Mouse (Mus musculus): Measurements from ENCODE around the gene Cd7.
"Not testable (repeated sequence)": the region's sequence is repeated elsewhere in the genome, so short reads cannot be mapped to it uniquely, and the experiment has no call there.

Gene Cd7

GRCm38 (mm10) chr11:121053536-121053935 lies 14.3 kb upstream of the Cd7 start:
- Histone ChIP-seq H3K9me3 (ENCODE audit: low read length) (no peaks in the 10 kb centered on the region), H3K4me1 (replicated peaks; ENCODE audit: low read depth, low read length) (no peaks in the 10 kb centered on the region), H3K4me3 (replicated peaks; ENCODE audit: low read length) (no peak overlapping the region), H3K36me3 (ENCODE audit: insufficient read depth, low read length) (no peaks in the 10 kb centered on the region), H3K27me3 (ENCODE audit: insufficient read depth, low read length) (peaks cover 11% of the 10 kb centered on the region)
- TF ChIP-seq NANOG (IDR thresholded peaks at IDR 0.05; ENCODE audit: borderline replicate concordance, low read length) = no peak
- peak; percentile 72 for TF ChIP-seq CTCF (conservative IDR thresholded peaks at IDR 0.05; ENCODE audit: low read length)
- no peak for TF ChIP-seq POU5F1 (IDR thresholded peaks at IDR 0.05; ENCODE audit: borderline replicate concordance, low read length)

DNA sequence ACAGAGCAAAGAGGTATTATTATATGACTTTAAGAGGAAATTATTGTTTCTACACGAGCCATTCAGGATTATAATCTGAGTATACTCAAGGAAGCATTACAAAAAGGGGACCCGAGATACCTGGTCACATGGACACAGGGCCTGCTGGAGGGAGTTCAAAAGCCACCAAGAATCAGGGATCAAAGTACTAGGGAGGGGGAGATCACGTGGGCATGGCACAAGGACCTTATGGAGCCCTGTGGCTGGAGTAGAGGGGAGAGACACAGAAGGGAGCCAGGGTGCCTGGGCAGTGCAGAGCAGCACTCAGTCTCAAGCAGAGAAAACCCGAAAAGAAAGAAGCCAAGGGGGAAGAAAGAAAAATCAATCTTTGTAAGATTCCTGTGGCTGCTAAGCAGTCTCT lies 13.2 kb upstream of the Cd7 start:
- Histone ChIP-seq H3K27me3 (ENCODE audit: insufficient read depth, low read length) (peaks cover 11% of the 10 kb centered on the region), H3K9me3 (ENCODE audit: low read length) (no peaks in the 10 kb centered on the region), H3K4me1 (replicated peaks; ENCODE audit: low read depth, low read length) (no peaks in the 10 kb centered on the region), H3K4me3 (replicated peaks; ENCODE audit: low read length) (no peak overlapping the region), H3K36me3 (ENCODE audit: insufficient read depth, low read length) (no peaks in the 10 kb centered on the region)
- TF ChIP-seq CTCF (conservative IDR thresholded peaks at IDR 0.05; ENCODE audit: low read length) (no peak), POU5F1 (IDR thresholded peaks at IDR 0.05; ENCODE audit: borderline replicate concordance, low read length) (no peak), NANOG (IDR thresholded peaks at IDR 0.05; ENCODE audit: borderline replicate concordance, low read length) (no peak)

DNA sequence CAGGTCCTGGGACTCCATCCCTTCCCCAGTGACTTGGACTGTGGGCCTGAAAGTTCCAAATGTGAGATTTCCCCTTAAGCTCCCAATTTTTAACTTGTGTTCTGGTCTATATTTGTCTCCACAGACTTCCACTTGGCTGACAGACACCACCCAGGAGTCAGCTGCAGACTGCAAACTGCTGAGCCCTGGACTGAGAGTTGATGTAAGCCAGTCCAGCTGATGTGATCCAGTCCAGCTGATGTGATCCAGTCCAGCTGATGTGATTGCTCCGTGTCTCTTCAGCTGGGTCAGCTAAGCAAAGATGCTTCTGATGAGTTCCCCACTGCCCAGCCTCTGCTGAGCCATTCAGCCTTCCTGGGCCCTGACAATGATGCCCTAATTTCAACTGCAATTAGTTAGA lies 12.6 kb upstream of the Cd7 start:
- Histone ChIP-seq H3K4me1 (replicated peaks; ENCODE audit: low read depth, low read length) (no peaks in the 10 kb centered on the region), H3K27me3 (ENCODE audit: insufficient read depth, low read length) (peaks cover 15% of the 10 kb centered on the region), H3K9me3 (ENCODE audit: low read length) (no peaks in the 10 kb centered on the region), H3K4me3 (replicated peaks; ENCODE audit: low read length) (no peak overlapping the region), H3K36me3 (ENCODE audit: insufficient read depth, low read length) (no peaks in the 10 kb centered on the region)
- no peak for TF ChIP-seq CTCF (conservative IDR thresholded peaks at IDR 0.05; ENCODE audit: low read length)
- no peak for TF ChIP-seq POU5F1 (IDR thresholded peaks at IDR 0.05; ENCODE audit: borderline replicate concordance, low read length)
- TF ChIP-seq NANOG (IDR thresholded peaks at IDR 0.05; ENCODE audit: borderline replicate concordance, low read length) = no peak

DNA sequence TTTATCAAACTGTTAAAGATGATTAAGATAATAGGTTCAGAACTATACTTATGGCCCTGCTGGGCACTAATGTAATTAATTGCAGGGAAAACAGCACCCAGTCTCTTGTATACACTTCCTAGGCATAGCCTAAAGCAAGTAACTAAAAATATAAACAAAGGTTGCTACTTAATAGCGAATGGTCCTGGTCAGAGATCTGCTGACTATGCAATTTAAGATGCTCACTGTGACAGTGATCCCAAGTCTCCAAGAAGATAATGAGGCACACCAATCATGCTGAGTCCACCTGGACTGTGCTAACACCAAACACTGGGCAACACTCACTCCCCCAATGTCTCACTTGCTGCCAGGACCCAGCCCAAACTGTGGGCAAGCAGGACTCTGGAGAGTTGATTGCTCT lies 10.6 kb upstream of the Cd7 start:
- H3K9me3 ChIP-seq (ENCODE audit: low read length) = no peaks in the 10 kb centered on the region
- no peak overlapping the region for H3K4me3 ChIP-seq (replicated peaks; ENCODE audit: low read length)
- TF ChIP-seq POU5F1 (IDR thresholded peaks at IDR 0.05; ENCODE audit: borderline replicate concordance, low read length) (no peak), NANOG (IDR thresholded peaks at IDR 0.05; ENCODE audit: borderline replicate concordance, low read length) (no peak), CTCF (conservative IDR thresholded peaks at IDR 0.05; ENCODE audit: low read length) (no peak)
- H3K4me1 ChIP-seq (replicated peaks; ENCODE audit: low read depth, low read length) = no peaks in the 10 kb centered on the region; the same call in 1 of the 2 replicates
- H3K27me3 ChIP-seq (ENCODE audit: insufficient read depth, low read length) = peaks cover 13% of the 10 kb centered on the region
- no peaks in the 10 kb centered on the region for H3K36me3 ChIP-seq (ENCODE audit: insufficient read depth, low read length)

DNA sequence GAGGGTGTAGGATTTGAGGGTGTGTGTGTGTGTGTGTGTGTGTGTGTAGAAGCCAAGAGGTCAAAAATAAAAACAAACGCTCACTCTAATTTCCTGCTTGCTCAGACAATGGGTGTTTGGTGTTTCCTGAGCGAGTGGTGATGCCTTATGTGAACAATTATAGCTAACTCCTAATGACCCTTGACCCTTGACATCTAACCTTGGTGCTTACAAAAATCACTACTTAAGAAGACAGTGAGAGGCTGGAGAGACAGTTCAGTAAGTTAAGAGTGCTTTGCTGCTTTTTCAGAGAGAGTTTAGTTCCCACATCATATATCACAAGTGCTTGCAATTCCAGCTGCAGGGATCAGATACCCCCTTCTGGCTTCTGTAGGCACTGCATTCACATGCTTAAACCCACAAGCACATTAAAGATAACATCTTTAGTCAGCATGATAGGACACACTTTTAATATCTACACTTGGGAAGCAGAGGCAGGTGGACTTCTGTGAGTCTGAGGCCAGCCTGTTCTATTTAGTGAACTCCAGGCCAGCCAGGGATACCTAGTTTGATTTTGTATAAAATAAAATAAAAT lies 8.7 kb upstream of the Cd7 start:
- H3K27me3 ChIP-seq (ENCODE audit: insufficient read depth, low read length) = peaks cover 4% of the 10 kb centered on the region; the same call in 1 of the 2 replicates
- H3K4me1 ChIP-seq (replicated peaks; ENCODE audit: low read depth, low read length) = no peaks in the 10 kb centered on the region; the same call in 1 of the 2 replicates
- TF ChIP-seq NANOG (IDR thresholded peaks at IDR 0.05; ENCODE audit: borderline replicate concordance, low read length) (no peak), CTCF (conservative IDR thresholded peaks at IDR 0.05; ENCODE audit: low read length) (peak; percentile 56), POU5F1 (IDR thresholded peaks at IDR 0.05; ENCODE audit: borderline replicate concordance, low read length) (no peak)
- no peaks in the 10 kb centered on the region for H3K9me3 ChIP-seq (ENCODE audit: low read length)
- H3K36me3 ChIP-seq (ENCODE audit: insufficient read depth, low read length) = no peaks in the 10 kb centered on the region
- H3K4me3 ChIP-seq (replicated peaks; ENCODE audit: low read length) = no peak overlapping the region

- Histone ChIP-seq H3K4me1 (replicated peaks; ENCODE audit: low read depth, low read length) (peaks cover 6% of the 10 kb centered on the region; the same call in 1 of the 2 replicates), H3K27me3 (ENCODE audit: insufficient read depth, low read length) (peaks cover 4% of the 10 kb centered on the region; the same call in 1 of the 2 replicates), H3K4me3 (replicated peaks; ENCODE audit: low read length) (no peak overlapping the region), H3K9me3 (ENCODE audit: low read length) (no peaks in the 10 kb centered on the region), H3K36me3 (ENCODE audit: insufficient read depth, low read length) (no peaks in the 10 kb centered on the region)
- TF ChIP-seq CTCF (conservative IDR thresholded peaks at IDR 0.05; ENCODE audit: low read length) = no peak
- TF ChIP-seq NANOG (IDR thresholded peaks at IDR 0.05; ENCODE audit: borderline replicate concordance, low read length) = no peak
- TF ChIP-seq POU5F1 (IDR thresholded peaks at IDR 0.05; ENCODE audit: borderline replicate concordance, low read length) = no peak
Measured at GRCm38 (mm10) chr11:121045286-121045685, 6.1 kb upstream of the Cd7 start.

DNA sequence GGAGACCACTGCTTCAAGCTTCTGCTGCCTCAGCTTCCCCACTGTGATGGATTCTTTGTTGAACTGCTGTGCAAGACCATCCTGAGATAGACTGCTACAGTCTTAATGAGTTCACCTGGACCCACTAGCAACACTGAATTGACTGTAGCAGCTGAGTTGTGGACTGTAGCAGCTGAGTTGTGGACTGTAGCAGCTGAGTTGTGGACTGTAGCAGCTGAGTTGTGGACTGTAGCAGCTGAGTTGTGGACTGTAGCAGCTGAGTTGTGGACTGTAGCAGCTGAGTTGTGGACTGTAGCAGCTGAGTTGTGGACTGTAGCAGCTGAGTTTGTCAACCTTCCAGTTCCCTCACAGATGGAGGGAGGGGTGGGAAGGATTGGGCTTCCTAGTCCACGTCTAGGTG lies 3.8 kb upstream of the Cd7 start:
- H3K27me3 ChIP-seq (ENCODE audit: insufficient read depth, low read length) = peaks cover 13% of the 10 kb centered on the region; the same call in 1 of the 2 replicates
- H3K36me3 ChIP-seq (ENCODE audit: insufficient read depth, low read length); H3K9me3 ChIP-seq (ENCODE audit: low read length); H3K4me3 ChIP-seq (replicated peaks; ENCODE audit: low read length): not testable (repeated sequence)
- peaks cover 13% of the 10 kb centered on the region; the same call in 1 of the 2 replicates for H3K4me1 ChIP-seq (replicated peaks; ENCODE audit: low read depth, low read length)

GRCm38 (mm10) chr11:121042480-121042879 lies 3.3 kb upstream of the Cd7 start:
- Histone ChIP-seq H3K9me3 (ENCODE audit: low read length) (no peaks in the 10 kb centered on the region), H3K4me3 (replicated peaks; ENCODE audit: low read length) (no peak overlapping the region), H3K4me1 (replicated peaks; ENCODE audit: low read depth, low read length) (peaks cover 13% of the 10 kb centered on the region; the same call in 1 of the 2 replicates), H3K36me3 (ENCODE audit: insufficient read depth, low read length) (no peaks in the 10 kb centered on the region), H3K27me3 (ENCODE audit: insufficient read depth, low read length) (peaks cover 19% of the 10 kb centered on the region)
- no peak for TF ChIP-seq NANOG (IDR thresholded peaks at IDR 0.05; ENCODE audit: borderline replicate concordance, low read length)
- TF ChIP-seq CTCF (conservative IDR thresholded peaks at IDR 0.05; ENCODE audit: low read length) = no peak
- TF ChIP-seq POU5F1 (IDR thresholded peaks at IDR 0.05; ENCODE audit: borderline replicate concordance, low read length) = no peak

- Histone ChIP-seq H3K9me3 (ENCODE audit: low read length) (no peaks in the 10 kb centered on the region), H3K27me3 (ENCODE audit: insufficient read depth, low read length) (peaks cover 20% of the 10 kb centered on the region), H3K4me1 (replicated peaks; ENCODE audit: low read depth, low read length) (peaks cover 13% of the 10 kb centered on the region; the same call in 1 of the 2 replicates), H3K4me3 (replicated peaks; ENCODE audit: low read length) (no peak overlapping the region), H3K36me3 (ENCODE audit: insufficient read depth, low read length) (no peaks in the 10 kb centered on the region)
- TF ChIP-seq POU5F1 (IDR thresholded peaks at IDR 0.05; ENCODE audit: borderline replicate concordance, low read length) = no peak
- TF ChIP-seq NANOG (IDR thresholded peaks at IDR 0.05; ENCODE audit: borderline replicate concordance, low read length) = no peak
- no peak for TF ChIP-seq CTCF (conservative IDR thresholded peaks at IDR 0.05; ENCODE audit: low read length)
Measured at GRCm38 (mm10) chr11:121041636-121042035, 2.4 kb upstream of the Cd7 start.
